Mouse (Mus musculus) thymus, adult 2 months (tissue): ENCODE results near the gene Tfg. TPM values are rescaled to one million over a fixed set of nuclear protein-coding genes. Genes with fewer than 3 reads are reported as not detected.

ENCODE experiments used
- DNase-seq: peaks from one replicate; pipeline ENCODE4 v3.0.0; 2021
- H3K27ac ChIP-seq: fragments of 200-500 bp; 2 replicates; pipeline ENCODE4 v1.5.1; 2012; ENCODE audit warnings: low read length, control low read depth; ENCODE audit not compliant: control insufficient read depth, insufficient read depth
- H3K27me3 ChIP-seq: fragments of 200-500 bp; 2 replicates; pipeline ENCODE4 v1.6.1; 2012; ENCODE audit warnings: mild to moderate bottlenecking, low read length, moderate library complexity, mixed read lengths; ENCODE audit not compliant: control insufficient read depth, insufficient read depth
- H3K36me3 ChIP-seq: fragments of 200-500 bp; 2 replicates; pipeline ENCODE4 v1.6.1; 2012; ENCODE audit warnings: mild to moderate bottlenecking, low read length, moderate library complexity; ENCODE audit not compliant: control insufficient read depth, insufficient read depth
- H3K4me1 ChIP-seq: fragments of 200-500 bp; replicated peaks from 2 replicates; pipeline ENCODE4 v1.6.1; 2012; ENCODE audit warnings: low read length; ENCODE audit not compliant: control insufficient read depth, insufficient read depth
- H3K4me3 ChIP-seq: fragments of 200-500 bp; 2 replicates; pipeline ENCODE4 v1.5.1; 2012; ENCODE audit warnings: mild to moderate bottlenecking, low read length, control low read depth, moderate library complexity; ENCODE audit not compliant: control insufficient read depth, insufficient read depth
- CTCF ChIP-seq: fragments of 200-500 bp; IDR thresholded peaks from 2 replicates; pipeline ENCODE4 v1.5.1; 2012; ENCODE audit warnings: mild to moderate bottlenecking, control low read depth, low read length, moderate library complexity, borderline replicate concordance; ENCODE audit not compliant: control insufficient read depth, poor library complexity, insufficient read depth; ENCODE audit errors: extremely low read depth
- POLR2A ChIP-seq: fragments of 200-500 bp; IDR thresholded peaks from 2 replicates; pipeline ENCODE4 v1.6.1; 2012; ENCODE audit warnings: mild to moderate bottlenecking, low read length, control low read depth, moderate library complexity; ENCODE audit not compliant: control insufficient read depth, poor library complexity, insufficient read depth; ENCODE audit errors: extremely low read depth
- WGBS: fragments of 180-500 bp; shearing (Covaris S2); methylation state at CpG from one replicate; pipeline ENCODE4 v1.1.7; 2018; 5-methylcytosine and 5-hydroxymethylcytosine counted together
- polyA plus RNA-seq: library from polyadenylated mRNA; depleted of rRNA; stranded (reverse); fragments of >200 nt; gene quantifications from 2 replicates; pipeline ENCODE4 v1.2.3, GENCODE M21; 2012

Tfg gene
- polyA plus RNA-seq, 1 experiment, result 109 TPM

GRCm38 (mm10) chr16:56677146-56677545, 40.1 kb downstream of the Tfg start:
- Histone ChIP-seq H3K27ac (no peak overlapping the region), H3K4me3 (no peak overlapping the region), H3K4me1 (no peaks in the 10 kb centered on the region), H3K27me3 (no peaks in the 10 kb centered on the region), H3K36me3 (no peaks in the 10 kb centered on the region)
- DNase-seq, result no peak
- TF ChIP-seq POLR2A (no peak), CTCF (no peak)
- WGBS, result 84% methylated on average over 4 of the region's 4 CpGs

- WGBS, result 95% methylated on average over 2 of the region's 2 CpGs
- TF ChIP-seq CTCF (no peak), POLR2A (no peak)
- no peaks in the 10 kb centered on the region for H3K4me1 ChIP-seq
- no peak overlapping the region for H3K27ac ChIP-seq
- no peaks in the 10 kb centered on the region for H3K36me3 ChIP-seq
- no peak for DNase-seq
- H3K4me3 ChIP-seq, result no peak overlapping the region
- no peaks in the 10 kb centered on the region for H3K27me3 ChIP-seq
Measured at GRCm38 (mm10) chr16:56673420-56673819, 43.8 kb downstream of the Tfg start.

- TF ChIP-seq CTCF (no peak), POLR2A (no peak)
- no peaks in the 10 kb centered on the region for H3K4me1 ChIP-seq
- no peak overlapping the region for H3K27ac ChIP-seq
- no peaks in the 10 kb centered on the region for H3K36me3 ChIP-seq
- H3K4me3 ChIP-seq, result no peak overlapping the region
- no peaks in the 10 kb centered on the region for H3K27me3 ChIP-seq
- WGBS, result 93% methylated on average over 8 of the region's 8 CpGs
- no peak for DNase-seq
Measured at GRCm38 (mm10) chr16:56670941-56671340, 46.3 kb downstream of the Tfg start.

DNA sequence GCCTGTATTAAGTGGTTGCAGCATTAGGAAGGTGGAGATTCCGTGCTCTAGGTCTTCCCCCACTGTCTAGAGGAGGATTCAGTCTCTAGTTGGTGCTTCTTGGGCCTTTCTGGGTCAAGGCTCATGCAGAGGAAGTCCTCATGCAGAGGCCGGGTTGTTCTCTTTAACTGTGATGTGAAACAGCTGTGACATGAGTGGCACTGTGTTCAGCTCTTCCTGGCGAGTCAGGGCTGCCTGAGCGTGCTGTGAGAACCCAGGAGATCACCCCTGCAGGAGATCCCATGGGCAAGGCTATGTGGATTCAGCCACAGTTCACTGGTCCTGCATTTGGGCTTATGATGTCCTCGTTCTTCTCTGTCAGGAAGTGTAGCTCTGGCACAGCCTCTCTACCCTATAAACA, 47.7 kb downstream of the Tfg start:
- WGBS, result 81% methylated on average over 5 of the region's 5 CpGs
- no peak for DNase-seq
- H3K36me3 ChIP-seq, result no peaks in the 10 kb centered on the region
- no peak overlapping the region for H3K27ac ChIP-seq
- no peaks in the 10 kb centered on the region for H3K4me1 ChIP-seq
- H3K4me3 ChIP-seq, result no peak overlapping the region
- no peaks in the 10 kb centered on the region for H3K27me3 ChIP-seq
- TF ChIP-seq POLR2A, result no peak
- no peak for TF ChIP-seq CTCF

DNA sequence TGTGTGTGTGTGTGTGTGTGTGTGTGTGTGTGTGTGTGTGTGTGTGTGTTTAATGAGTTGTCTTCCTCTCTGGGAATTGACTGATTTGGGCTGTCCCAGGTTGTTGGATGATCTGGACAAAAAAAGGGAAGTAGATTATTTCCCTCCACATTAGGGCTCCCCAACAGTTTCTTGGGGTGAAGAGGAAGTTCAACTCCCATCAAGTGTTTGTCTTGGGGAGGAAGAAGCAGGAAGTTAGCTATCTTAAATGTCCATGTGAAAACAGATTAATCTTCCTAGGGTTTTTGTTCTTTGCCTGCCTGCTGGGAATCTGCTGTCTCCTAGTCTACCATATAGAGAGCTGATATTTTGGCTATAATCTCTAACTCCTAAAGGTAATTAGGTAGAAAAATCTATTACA, 58.4 kb downstream of the Tfg start:
- no peak for DNase-seq
- Histone ChIP-seq H3K4me3 (no peak overlapping the region), H3K4me1 (no peaks in the 10 kb centered on the region), H3K27me3 (no peaks in the 10 kb centered on the region), H3K36me3 (no peaks in the 10 kb centered on the region), H3K27ac (no peak overlapping the region)
- TF ChIP-seq CTCF (no peak), POLR2A (no peak)

DNA sequence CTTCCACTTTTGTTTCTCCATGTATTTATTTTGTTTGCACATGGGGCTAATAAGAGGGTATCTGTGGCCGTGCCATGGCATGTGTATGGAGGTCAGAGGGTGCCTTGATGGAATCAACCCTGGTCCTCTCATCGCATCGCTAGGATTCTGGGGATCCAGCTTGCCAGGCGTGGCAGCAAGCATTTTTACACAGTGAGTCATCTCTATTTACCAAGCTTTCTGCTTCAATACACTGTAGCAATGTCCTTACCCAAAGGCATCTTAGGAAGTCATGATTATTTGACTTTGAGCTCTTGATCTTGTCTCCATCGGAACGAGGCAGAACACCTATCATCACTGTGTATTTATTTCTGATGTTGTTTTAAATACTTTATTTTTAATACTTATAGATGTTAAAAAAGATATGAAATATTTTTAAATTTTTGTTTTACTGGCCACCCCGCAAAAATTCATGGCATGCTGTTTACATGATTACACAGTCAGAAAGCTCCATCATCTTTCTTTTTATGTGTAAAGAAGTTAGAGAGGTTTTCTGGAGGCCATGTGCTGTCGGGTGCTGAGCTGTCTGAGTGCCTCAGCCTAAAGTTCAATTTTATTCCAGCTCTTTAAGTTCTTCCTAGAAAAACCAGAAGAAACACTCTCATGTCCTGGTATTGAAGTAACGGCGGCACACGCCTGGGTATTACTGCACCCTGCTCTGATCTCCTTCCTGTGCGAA, 61.9 kb downstream of the Tfg start:
- TF ChIP-seq POLR2A (no peak), CTCF (no peak)
- Histone ChIP-seq H3K27ac (no peak overlapping the region), H3K4me1 (no peaks in the 10 kb centered on the region), H3K4me3 (no peak overlapping the region), H3K36me3 (no peaks in the 10 kb centered on the region), H3K27me3 (no peaks in the 10 kb centered on the region)
- 91% methylated on average over 12 of the region's 12 CpGs for WGBS
- no peak for DNase-seq

GRCm38 (mm10) chr16:56646382-56647172, 70.7 kb downstream of the Tfg start:
- Histone ChIP-seq H3K27me3 (no peaks in the 10 kb centered on the region), H3K36me3 (no peaks in the 10 kb centered on the region), H3K4me3 (no peak overlapping the region), H3K4me1 (no peaks in the 10 kb centered on the region), H3K27ac (no peak overlapping the region)
- TF ChIP-seq POLR2A, result no peak
- no peak for TF ChIP-seq CTCF
- no peak for DNase-seq
- 84% methylated on average over 7 of the region's 7 CpGs for WGBS
